Mouse (Mus musculus) ES-Bruce4 (cell line): ENCODE measurements around the gene Anapc13. TPM values are rescaled to one million over a fixed set of nuclear protein-coding genes. Genes with fewer than 3 reads are reported as not detected.

ENCODE experiments used
- H3K27ac ChIP-seq: 2 replicates; pipeline ENCODE4 v1.5.1; 2012; ENCODE audit warnings: low read length, inconsistent platforms; ENCODE audit not compliant: insufficient read depth
- H3K27me3 ChIP-seq: 2 replicates; pipeline ENCODE4 v1.6.1; 2012; ENCODE audit warnings: mild to moderate bottlenecking, low read length, inconsistent platforms; ENCODE audit not compliant: control insufficient read depth, poor library complexity, insufficient read depth, severe bottlenecking
- H3K36me3 ChIP-seq: 2 replicates; pipeline ENCODE4 v1.6.1; 2012; ENCODE audit warnings: inconsistent platforms, mild to moderate bottlenecking, low read length, moderate library complexity; ENCODE audit not compliant: control insufficient read depth, poor library complexity, insufficient read depth, severe bottlenecking
- H3K4me1 ChIP-seq: one replicate; pipeline ENCODE4 v1.8.1; 2011; ENCODE audit warnings: low read length; ENCODE audit not compliant: control insufficient read depth, insufficient read depth
- H3K4me3 ChIP-seq: 2 replicates; pipeline ENCODE4 v1.5.1; 2011; ENCODE audit warnings: low read depth, mild to moderate bottlenecking, low read length
- H3K9ac ChIP-seq: 2 replicates; pipeline ENCODE4 v1.6.1; 2012; ENCODE audit warnings: low read depth, mild to moderate bottlenecking, inconsistent platforms; ENCODE audit not compliant: poor library complexity, severe bottlenecking
- H3K9me3 ChIP-seq: replicated peaks from 2 replicates; pipeline ENCODE4 v1.6.1; 2012; ENCODE audit warnings: mild to moderate bottlenecking, low read length, inconsistent platforms; ENCODE audit not compliant: control insufficient read depth, poor library complexity, insufficient read depth, severe bottlenecking
- CTCF ChIP-seq: IDR thresholded peaks from one replicate; pipeline ENCODE4 v1.8.1; 2011; ENCODE audit warnings: low read depth, low read length
- EP300 ChIP-seq: IDR thresholded peaks from 2 replicates; pipeline ENCODE4 v1.6.1; 2011; ENCODE audit warnings: low read depth, low read length; ENCODE audit not compliant: insufficient read depth
- POLR2A ChIP-seq: IDR thresholded peaks from one replicate; pipeline ENCODE4 v1.8.1; 2011; ENCODE audit warnings: low read length; ENCODE audit not compliant: insufficient read depth
- polyA plus RNA-seq: library from polyadenylated mRNA; stranded (reverse); fragments of >200 nt; gene quantifications from 2 replicates; pipeline ENCODE4 v1.2.4, GENCODE M21; 2011; ENCODE audit warnings: low read depth; ENCODE audit not compliant: missing spikeins, insufficient read depth, insufficient read length

Anapc13 gene
- 76.4 and 87.9 TPM in 2 replicates for polyA plus RNA-seq

- Histone ChIP-seq H3K27me3 (no peaks in the 10 kb centered on the region), H3K4me3 (peak within 1 kb of the TSS; percentile 83), H3K36me3 (no peaks in the 10 kb centered on the region), H3K4me1 (no peaks in the 10 kb centered on the region), H3K27ac (peak within 1 kb of the TSS; percentile 68), H3K9ac (peak within 1 kb of the TSS; percentile 94), H3K9me3 (no peaks in the 10 kb centered on the region)
- TF ChIP-seq POLR2A (peak; percentile 7), CTCF (no peak), EP300 (peak; percentile 55; the same call in 1 of the 2 replicates)
Measured at GRCm38 (mm10) chr9:102625983-102626838, at the start of gene Anapc13, which contains the start of gene Cep63. Gene Anapc13 (plus strand): TSS chr9:102626296. Gene Cep63 (minus strand): TSS chr9:102626534.

- Histone ChIP-seq H3K36me3 (no peaks in the 10 kb centered on the region), H3K9me3 (no peaks in the 10 kb centered on the region), H3K4me1 (no peaks in the 10 kb centered on the region), H3K27me3 (no peaks in the 10 kb centered on the region), H3K27ac (no peak overlapping the region), H3K4me3 (no peak overlapping the region), H3K9ac (no peak overlapping the region)
- TF ChIP-seq CTCF = no peak
- TF ChIP-seq EP300 = no peak
- TF ChIP-seq POLR2A = no peak
Measured at GRCm38 (mm10) chr9:102577480-102577879, 48.6 kb upstream of the Anapc13 start.

- TF ChIP-seq EP300 = no peak
- TF ChIP-seq POLR2A = no peak
- no peak for TF ChIP-seq CTCF
- no peaks in the 10 kb centered on the region for H3K4me1 ChIP-seq
- no peak overlapping the region for H3K9ac ChIP-seq
- no peak overlapping the region for H3K27ac ChIP-seq
- no peaks in the 10 kb centered on the region for H3K36me3 ChIP-seq
- no peaks in the 10 kb centered on the region for H3K27me3 ChIP-seq
- no peak overlapping the region for H3K4me3 ChIP-seq
- no peaks in the 10 kb centered on the region for H3K9me3 ChIP-seq
Measured at GRCm38 (mm10) chr9:102581921-102582469, 44.1 kb upstream of the Anapc13 start.

GRCm38 (mm10) chr9:102587347-102587746 is 38.7 kb upstream of the Anapc13 start:
- Histone ChIP-seq H3K36me3 (no peaks in the 10 kb centered on the region), H3K9ac (no peak overlapping the region), H3K27me3 (no peaks in the 10 kb centered on the region), H3K4me1 (no peaks in the 10 kb centered on the region), H3K4me3 (no peak overlapping the region), H3K27ac (no peak overlapping the region), H3K9me3 (no peaks in the 10 kb centered on the region)
- TF ChIP-seq CTCF (no peak), POLR2A (no peak), EP300 (no peak)

GRCm38 (mm10) chr9:102594667-102595393 is 31.3 kb upstream of the Anapc13 start:
- H3K4me3 ChIP-seq = no peak overlapping the region
- H3K4me1 ChIP-seq = no peaks in the 10 kb centered on the region
- no peak overlapping the region for H3K27ac ChIP-seq
- no peak overlapping the region for H3K9ac ChIP-seq
- TF ChIP-seq CTCF (no peak), POLR2A (no peak), EP300 (no peak)
- no peaks in the 10 kb centered on the region for H3K27me3 ChIP-seq
- H3K36me3 ChIP-seq = 0 out of 2 replicates have a peak, but pooled peaks cover 2% of the 10 kb centered on the region
- H3K9me3 ChIP-seq = no peaks in the 10 kb centered on the region
